ENCODE assay signal across 27 mouse cellular contexts in genomic region chr1:38141371-38141770, GRCm38 (mm10).
"Had no signal": no experiment of that assay in that cellular context is flagged by ENCODE, and none has a peak within 500 bp of the region (broad histone marks: within the 10 kb centered on the region; RNA-seq: fewer than 3 reads in every experiment).

No protein-coding gene starts in this region.

- H3K36me3 ChIP-seq: embryonic facial prominence, embryonic 10.5 days; embryonic facial prominence, embryonic 12.5 days; embryonic facial prominence, embryonic 13.5 days; embryonic facial prominence, embryonic 15.5 days; forebrain, embryonic 10.5 days; forebrain, embryonic 12.5 days; forebrain, embryonic 15.5 days had no signal

- DNase-seq: cerebellum, adult 8-10 months; cerebellum, adult 9-10 months; cerebellum, adult 9-11 months; cerebellum, postnatal 10 days; cerebellum, postnatal 14 days; cerebellum, postnatal 25 days; cerebellum, postnatal 36 days; embryo, embryonic 11 days; forebrain, postnatal 0 days; gastrocnemius, adult 2 months; gastrocnemius, postnatal 10 days; gastrocnemius, postnatal 14 days; gastrocnemius, postnatal 25 days; gastrocnemius, postnatal 36 days; heart, adult 18-20 months; heart, adult 2 months had no signal

- H3K9me3 ChIP-seq: embryonic facial prominence, embryonic 10.5 days; embryonic facial prominence, embryonic 12.5 days; embryonic facial prominence, embryonic 13.5 days; embryonic facial prominence, embryonic 15.5 days; forebrain, embryonic 10.5 days; forebrain, embryonic 12.5 days; forebrain, embryonic 13.5 days; forebrain, embryonic 15.5 days had no signal

- H3K27ac ChIP-seq: embryonic facial prominence, embryonic 10.5 days; embryonic facial prominence, embryonic 12.5 days; embryonic facial prominence, embryonic 13.5 days; embryonic facial prominence, embryonic 15.5 days; forebrain, embryonic 10.5 days; forebrain, embryonic 12.5 days; forebrain, embryonic 13.5 days; forebrain, embryonic 15.5 days; gastrocnemius, adult 2 months; heart, adult 2 months had no signal

- H3K27me3 ChIP-seq: embryonic facial prominence, embryonic 12.5 days; embryonic facial prominence, embryonic 13.5 days; embryonic facial prominence, embryonic 15.5 days; forebrain, embryonic 12.5 days; forebrain, embryonic 13.5 days; forebrain, embryonic 15.5 days had no signal

- ATAC-seq: forebrain, embryonic 13.5 days; forebrain, embryonic 14.5 days; forebrain, embryonic 15.5 days; forebrain, embryonic 16.5 days; forebrain, postnatal 0 days had no signal

- H3K4me3 ChIP-seq: embryonic facial prominence, embryonic 10.5 days; embryonic facial prominence, embryonic 12.5 days; embryonic facial prominence, embryonic 13.5 days; embryonic facial prominence, embryonic 15.5 days; erythroblast, embryonic 14.5 days; forebrain, embryonic 10.5 days; forebrain, embryonic 12.5 days; forebrain, embryonic 13.5 days; forebrain, embryonic 15.5 days; gastrocnemius, adult 2 months; heart, adult 2 months had no signal

- H3K4me2 ChIP-seq: embryonic facial prominence, embryonic 12.5 days; embryonic facial prominence, embryonic 13.5 days; embryonic facial prominence, embryonic 15.5 days; forebrain, embryonic 12.5 days; forebrain, embryonic 13.5 days; forebrain, embryonic 15.5 days had no signal

- H3K4me1 ChIP-seq: embryonic facial prominence, embryonic 10.5 days; embryonic facial prominence, embryonic 12.5 days; embryonic facial prominence, embryonic 13.5 days; embryonic facial prominence, embryonic 15.5 days; forebrain, embryonic 10.5 days; forebrain, embryonic 12.5 days; forebrain, embryonic 13.5 days; forebrain, embryonic 15.5 days had no signal

- H3K9ac ChIP-seq: embryonic facial prominence, embryonic 12.5 days; embryonic facial prominence, embryonic 13.5 days; embryonic facial prominence, embryonic 15.5 days; forebrain, embryonic 12.5 days; forebrain, embryonic 13.5 days; forebrain, embryonic 15.5 days; forebrain, postnatal 0 days had no signal
